Mouse (Mus musculus): ENCODE data around the gene Cdk20. TPM values are rescaled to one million over a fixed set of nuclear protein-coding genes. Genes with fewer than 3 reads are reported as not detected.

Gene Cdk20
- polyA plus RNA-seq (2012; fragmentation: generic; extraction: Trizol), result 6.7 TPM
- long read RNA-seq, experiment 1, full-length matches to known transcripts, result 7 of 14 reads
- long read RNA-seq, experiment 1, partial matches to known transcripts, result 3 of 14 reads
- long read RNA-seq, experiment 1, other reads (novel, unspliced or antisense), result 4 of 14 reads
- long read RNA-seq, experiment 2, full-length matches to known transcripts, result 19 of 31 reads
- long read RNA-seq, experiment 2, partial matches to known transcripts, result 2 of 31 reads
- long read RNA-seq, experiment 2, other reads (novel, unspliced or antisense), result 10 of 31 reads

DNA sequence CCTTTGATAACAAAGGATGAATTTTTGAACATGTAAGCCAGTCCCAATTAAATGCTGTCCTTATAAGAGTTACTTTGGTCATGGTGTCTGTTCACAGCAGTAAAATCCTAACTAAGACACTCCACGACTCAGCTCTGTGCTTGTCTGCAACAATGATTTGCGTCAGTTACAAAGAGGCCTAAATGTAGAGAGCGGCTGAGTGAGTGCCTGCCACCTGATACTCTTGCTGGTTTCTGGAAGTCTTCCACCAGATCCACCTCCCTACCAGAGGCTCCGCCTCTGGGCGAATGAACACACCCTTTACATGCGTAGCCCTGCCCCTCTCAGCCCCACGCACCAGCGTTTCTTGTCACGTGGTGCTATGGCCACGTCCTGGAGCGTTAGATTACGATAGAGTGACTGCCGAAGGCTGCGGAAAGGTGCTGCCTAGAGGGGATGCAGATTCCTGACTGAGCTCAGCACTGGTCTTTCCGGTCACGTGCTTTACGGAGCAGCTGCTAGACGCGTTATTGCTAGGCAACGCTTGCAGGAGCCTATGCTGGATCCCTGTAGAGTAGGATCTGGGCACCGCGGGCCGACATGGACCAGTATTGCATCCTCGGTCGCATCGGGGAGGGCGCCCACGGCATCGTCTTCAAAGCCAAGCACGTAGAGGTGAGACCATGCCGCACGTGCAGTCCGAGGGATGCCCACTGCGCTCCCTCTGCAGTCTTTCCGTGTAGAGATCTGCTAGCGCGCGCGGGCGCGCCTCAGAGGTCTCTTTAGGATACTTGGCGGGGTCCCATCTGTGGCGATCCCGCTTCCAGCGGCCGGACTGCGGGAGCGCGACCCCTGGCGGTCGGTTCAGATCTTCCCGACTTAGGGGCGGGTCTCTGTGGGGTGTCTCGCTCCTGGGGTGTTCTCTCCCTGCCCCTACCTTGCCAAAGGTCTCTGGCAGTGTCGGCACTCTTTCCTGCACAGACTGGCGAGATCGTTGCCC, at the start of gene Cdk20:
Gene Cdk20 (plus strand): TSS at position 298 of the 979 bp plus-strand sequence.
- no peaks in the 10 kb centered on the region for H3K79me3 ChIP-seq (ENCODE audit: low read depth)
- no peaks in the 10 kb centered on the region for H3K27me3 ChIP-seq (ENCODE audit: control insufficient read depth, insufficient read depth, insufficient read length)
- TF ChIP-seq FOSL1 (IDR thresholded peaks at IDR 0.05; ENCODE audit: insufficient read depth, low read length, poor library complexity, severe bottlenecking) (no peak), MYOD1 (IDR thresholded peaks at IDR 0.05; ENCODE audit: control insufficient read depth, insufficient read length, low read depth) (peak; percentile 77), MYOG (IDR thresholded peaks at IDR 0.05; ENCODE audit: control insufficient read depth, extremely low read depth, insufficient read length) (no peak), CTCF (IDR thresholded peaks at IDR 0.05; ENCODE audit: control insufficient read depth, insufficient read depth, insufficient read length) (peak; percentile 57), USF1 (IDR thresholded peaks at IDR 0.05; ENCODE audit: low read depth) (peak; percentile 96), CEBPB (IDR thresholded peaks at IDR 0.05; ENCODE audit: low read depth) (no peak), MAX (IDR thresholded peaks at IDR 0.05) (no peak)
- peak within 1 kb of the TSS; percentile 46 for H3K4me3 ChIP-seq (ENCODE audit: insufficient read depth, poor library complexity, severe bottlenecking)
- H3K79me2 ChIP-seq (ENCODE audit: control insufficient read depth, insufficient read depth), result no peaks in the 10 kb centered on the region
- H3ac ChIP-seq (ENCODE audit: control insufficient read depth, insufficient read length, low read depth), result peak within 1 kb of the TSS; percentile 70
- H3K36me3 ChIP-seq (ENCODE audit: control insufficient read depth, insufficient read depth), result no peaks in the 10 kb centered on the region

- Histone ChIP-seq H3K27me3 (ENCODE audit: control insufficient read depth, insufficient read depth, insufficient read length) (no peaks in the 10 kb centered on the region), H3K36me3 (ENCODE audit: control insufficient read depth, insufficient read depth) (no peaks in the 10 kb centered on the region)
- TF ChIP-seq MYOG (IDR thresholded peaks at IDR 0.05; ENCODE audit: control insufficient read depth, extremely low read depth, insufficient read length) (no peak), CEBPB (IDR thresholded peaks at IDR 0.05; ENCODE audit: low read depth) (no peak), USF1 (IDR thresholded peaks at IDR 0.05; ENCODE audit: low read depth) (no peak), FOSL1 (IDR thresholded peaks at IDR 0.05; ENCODE audit: insufficient read depth, low read length, poor library complexity, severe bottlenecking) (no peak), CTCF (IDR thresholded peaks at IDR 0.05; ENCODE audit: control insufficient read depth, insufficient read depth, insufficient read length) (no peak), MAX (IDR thresholded peaks at IDR 0.05) (no peak), MYOD1 (IDR thresholded peaks at IDR 0.05; ENCODE audit: control insufficient read depth, insufficient read length, low read depth) (no peak)
Observed at GRCm38 (mm10) chr13:64384937-64385336, 47.2 kb upstream of the Cdk20 start.

DNA sequence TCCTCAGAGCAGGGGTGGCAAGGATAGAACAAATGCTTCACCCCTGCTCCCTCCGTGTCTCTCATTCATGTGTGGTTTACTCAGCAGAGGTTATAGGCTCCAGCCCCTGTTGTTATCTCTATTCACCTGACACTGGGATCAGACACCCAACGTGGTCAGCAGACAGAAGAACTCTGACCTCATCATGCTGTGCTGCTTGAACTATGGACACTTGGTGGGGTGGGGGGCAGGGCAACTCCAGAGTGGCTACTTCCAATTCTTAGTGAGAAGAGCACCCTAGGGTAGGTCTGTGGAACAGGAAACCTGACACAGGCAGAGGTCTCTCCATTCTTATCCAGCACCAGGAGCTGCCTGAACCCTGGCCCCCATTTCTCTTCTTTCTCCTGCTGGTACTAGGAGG, 46.1 kb upstream of the Cdk20 start:
- TF ChIP-seq CTCF (IDR thresholded peaks at IDR 0.05; ENCODE audit: control insufficient read depth, insufficient read depth, insufficient read length) (no peak), MAX (IDR thresholded peaks at IDR 0.05) (no peak), MYOD1 (IDR thresholded peaks at IDR 0.05; ENCODE audit: control insufficient read depth, insufficient read length, low read depth) (no peak), CEBPB (IDR thresholded peaks at IDR 0.05; ENCODE audit: low read depth) (no peak), USF1 (IDR thresholded peaks at IDR 0.05; ENCODE audit: low read depth) (no peak), MYOG (IDR thresholded peaks at IDR 0.05; ENCODE audit: control insufficient read depth, extremely low read depth, insufficient read length) (no peak)
- H3ac ChIP-seq (ENCODE audit: control insufficient read depth, insufficient read length, low read depth), result no peak overlapping the region

More at GRCm38 (mm10) chr13:64384937-64385336, 47.2 kb upstream of the Cdk20 start:
- no peaks in the 10 kb centered on the region for H3K79me3 ChIP-seq (ENCODE audit: low read depth)
- H3K79me2 ChIP-seq (ENCODE audit: control insufficient read depth, insufficient read depth), result no peaks in the 10 kb centered on the region
- no peak overlapping the region for H3K4me3 ChIP-seq (ENCODE audit: insufficient read depth, poor library complexity, severe bottlenecking)
- H3ac ChIP-seq (ENCODE audit: control insufficient read depth, insufficient read length, low read depth), result no peak overlapping the region

DNA sequence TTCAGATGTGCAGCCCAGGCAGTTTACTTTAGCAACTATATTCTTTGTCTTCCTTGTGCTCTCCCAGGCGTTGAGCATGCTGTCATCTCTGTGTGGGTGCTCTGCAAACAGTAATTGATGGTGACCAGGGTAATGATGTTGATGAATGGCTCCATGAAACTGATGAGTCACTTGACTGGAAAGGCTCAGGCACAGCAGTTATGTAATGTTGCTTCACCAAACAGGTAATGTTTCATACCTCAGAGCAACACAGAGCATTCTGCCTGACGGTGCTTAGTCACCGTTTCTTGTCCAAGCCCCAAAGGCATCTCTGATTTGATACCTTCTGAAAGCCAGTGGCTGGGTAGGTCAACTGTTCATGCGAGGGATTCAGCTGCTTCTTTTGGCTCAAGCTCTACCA, 43.7 kb upstream of the Cdk20 start:
- Histone ChIP-seq H3K27me3 (ENCODE audit: control insufficient read depth, insufficient read depth, insufficient read length) (no peaks in the 10 kb centered on the region), H3K4me3 (ENCODE audit: insufficient read depth, poor library complexity, severe bottlenecking) (no peak overlapping the region), H3K36me3 (ENCODE audit: control insufficient read depth, insufficient read depth) (no peaks in the 10 kb centered on the region), H3K79me3 (ENCODE audit: low read depth) (no peaks in the 10 kb centered on the region), H3K79me2 (ENCODE audit: control insufficient read depth, insufficient read depth) (no peaks in the 10 kb centered on the region), H3ac (ENCODE audit: control insufficient read depth, insufficient read length, low read depth) (no peak overlapping the region)
- no peak for TF ChIP-seq USF1 (IDR thresholded peaks at IDR 0.05; ENCODE audit: low read depth)
- TF ChIP-seq CEBPB (IDR thresholded peaks at IDR 0.05; ENCODE audit: low read depth), result peak; percentile 44

More for the DNA sequence above, 46.1 kb upstream of the Cdk20 start:
- H3K79me3 ChIP-seq (ENCODE audit: low read depth), result no peaks in the 10 kb centered on the region
- no peak overlapping the region for H3K4me3 ChIP-seq (ENCODE audit: insufficient read depth, poor library complexity, severe bottlenecking)
- H3K27me3 ChIP-seq (ENCODE audit: control insufficient read depth, insufficient read depth, insufficient read length), result no peaks in the 10 kb centered on the region
- no peaks in the 10 kb centered on the region for H3K79me2 ChIP-seq (ENCODE audit: control insufficient read depth, insufficient read depth)
- H3K36me3 ChIP-seq (ENCODE audit: control insufficient read depth, insufficient read depth), result no peaks in the 10 kb centered on the region

DNA sequence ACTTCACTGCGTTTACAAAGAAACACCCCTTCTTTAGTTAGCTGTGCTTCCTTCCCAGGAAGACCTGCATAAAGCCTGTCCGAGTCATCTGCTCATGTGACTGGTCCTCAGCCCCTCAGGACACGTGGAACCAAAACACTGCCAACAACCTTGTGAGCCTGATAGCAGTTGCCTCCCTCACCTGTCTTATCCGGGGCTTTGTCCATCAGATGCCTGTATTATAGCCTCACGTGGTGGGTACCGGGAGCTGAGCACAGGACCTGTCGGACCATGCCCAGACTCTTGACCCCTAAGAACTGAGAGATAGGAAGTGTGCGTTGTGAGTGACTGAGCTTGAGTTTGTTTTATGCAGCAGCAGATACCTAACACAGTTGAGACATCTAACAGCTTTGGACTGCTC, 35.1 kb upstream of the Cdk20 start:
- Histone ChIP-seq H3K4me3 (ENCODE audit: insufficient read depth, poor library complexity, severe bottlenecking) (no peak overlapping the region), H3ac (ENCODE audit: control insufficient read depth, insufficient read length, low read depth) (no peak overlapping the region), H3K79me2 (ENCODE audit: control insufficient read depth, insufficient read depth) (no peaks in the 10 kb centered on the region), H3K36me3 (ENCODE audit: control insufficient read depth, insufficient read depth) (no peaks in the 10 kb centered on the region), H3K27me3 (ENCODE audit: control insufficient read depth, insufficient read depth, insufficient read length) (no peaks in the 10 kb centered on the region), H3K79me3 (ENCODE audit: low read depth) (no peaks in the 10 kb centered on the region)
- no peak for TF ChIP-seq CEBPB (IDR thresholded peaks at IDR 0.05; ENCODE audit: low read depth)
- no peak for TF ChIP-seq MAX (IDR thresholded peaks at IDR 0.05)
- no peak for TF ChIP-seq MYOD1 (IDR thresholded peaks at IDR 0.05; ENCODE audit: control insufficient read depth, insufficient read length, low read depth)
- TF ChIP-seq CTCF (IDR thresholded peaks at IDR 0.05; ENCODE audit: control insufficient read depth, insufficient read depth, insufficient read length), result no peak
- no peak for TF ChIP-seq USF1 (IDR thresholded peaks at IDR 0.05; ENCODE audit: low read depth)
- TF ChIP-seq MYOG (IDR thresholded peaks at IDR 0.05; ENCODE audit: control insufficient read depth, extremely low read depth, insufficient read length), result no peak
- TF ChIP-seq FOSL1 (IDR thresholded peaks at IDR 0.05; ENCODE audit: insufficient read depth, low read length, poor library complexity, severe bottlenecking), result no peak

All from C2C12 (cell line).